Mouse (Mus musculus): ENCODE data around the gene Gid4. TPM values are rescaled to one million over a fixed set of nuclear protein-coding genes. Genes with fewer than 3 reads are reported as not detected.

The Gid4 gene
- polyA plus RNA-seq, 1 experiment from 2014 or later, result 24.6 TPM

GRCm38 (mm10) chr11:60475668-60476362 is 58.9 kb downstream of the Gid4 start:
- whole genome bisulfite sequencing, result 83% methylated on average over 5 of the region's 5 CpGs
- Histone ChIP-seq H3K9me3 (no peaks in the 10 kb centered on the region), H3K4me1 (replicated peaks) (peaks cover 7% of the 10 kb centered on the region; the same call in 1 of the 2 replicates), H3K4me2 (replicated peaks) (no peak overlapping the region), H3K36me3 (no peaks in the 10 kb centered on the region), H3K27ac (no peak overlapping the region), H3K4me3 (replicated peaks) (no peak overlapping the region), H3K9ac (no peak overlapping the region), H3K27me3 (replicated peaks) (no peaks in the 10 kb centered on the region)
- no peak for ATAC-seq

- WGBS, result 29% methylated on average over 17 of the region's 17 CpGs
- Histone ChIP-seq H3K9me3 (no peaks in the 10 kb centered on the region), H3K27me3 (replicated peaks) (no peaks in the 10 kb centered on the region), H3K27ac (no peak overlapping the region), H3K36me3 (no peaks in the 10 kb centered on the region), H3K4me1 (replicated peaks) (peaks cover 7% of the 10 kb centered on the region; the same call in 1 of the 2 replicates), H3K4me2 (replicated peaks) (peak overlapping the region; percentile 45), H3K4me3 (replicated peaks) (no peak overlapping the region), H3K9ac (no peak overlapping the region)
- peak; percentile 75 for ATAC-seq
These were observed 61.2 kb downstream of the Gid4 start for GRCm38 (mm10) chr11:60478121-60478520.

- H3K4me2 ChIP-seq (replicated peaks), result no peak overlapping the region
- H3K27ac ChIP-seq, result no peak overlapping the region
- no peak overlapping the region for H3K9ac ChIP-seq
- H3K4me3 ChIP-seq (replicated peaks), result no peak overlapping the region
- H3K36me3 ChIP-seq, result no peaks in the 10 kb centered on the region
- ATAC-seq, result peak; percentile 68
- H3K27me3 ChIP-seq (replicated peaks), result no peaks in the 10 kb centered on the region
- no peaks in the 10 kb centered on the region for H3K9me3 ChIP-seq
- WGBS, result 43% methylated on average over 3 of the region's 3 CpGs
- H3K4me1 ChIP-seq (replicated peaks), result no peaks in the 10 kb centered on the region; the same call in 1 of the 2 replicates
These were observed 69.3 kb downstream of the Gid4 start for GRCm38 (mm10) chr11:60486267-60486666.

GRCm38 (mm10) chr11:60492726-60493125 is 75.8 kb downstream of the Gid4 start:
- Histone ChIP-seq H3K9me3 (no peaks in the 10 kb centered on the region), H3K9ac (no peak overlapping the region), H3K27me3 (replicated peaks) (no peaks in the 10 kb centered on the region), H3K4me3 (replicated peaks) (no peak overlapping the region), H3K36me3 (no peaks in the 10 kb centered on the region), H3K27ac (no peak overlapping the region), H3K4me1 (replicated peaks) (no peaks in the 10 kb centered on the region), H3K4me2 (replicated peaks) (no peak overlapping the region)
- no peak for ATAC-seq
- WGBS, result 83% methylated on average over 5 of the region's 5 CpGs

- Histone ChIP-seq H3K4me1 (replicated peaks) (no peaks in the 10 kb centered on the region), H3K9ac (no peak overlapping the region), H3K4me2 (replicated peaks) (no peak overlapping the region), H3K4me3 (replicated peaks) (no peak overlapping the region), H3K27me3 (replicated peaks) (no peaks in the 10 kb centered on the region), H3K27ac (no peak overlapping the region), H3K36me3 (no peaks in the 10 kb centered on the region), H3K9me3 (no peaks in the 10 kb centered on the region)
- 55% methylated on average over 2 of the region's 2 CpGs for WGBS
- ATAC-seq, result no peak
These were observed 78.7 kb downstream of the Gid4 start for GRCm38 (mm10) chr11:60495692-60496091.

Other genes with a start within 250 kb of the Gid4 start
- 89.5 and 108 TPM in 2 replicates for gene Srebf1, start 194.6 kb upstream of the Gid4 start, polyA plus RNA-seq (2015; fragmentation: Nextera tagmentation; extraction: Ambion mirVana)
- 22.3 and 27.1 TPM in 2 replicates for gene Tom1l2, start 64.2 kb upstream of the Gid4 start, polyA plus RNA-seq (2015; fragmentation: Nextera tagmentation; extraction: Ambion mirVana)
- gene Drc3, start 63.8 kb upstream of the Gid4 start, polyA plus RNA-seq (2015; fragmentation: Nextera tagmentation; extraction: Ambion mirVana), result 1.9 and 2.1 TPM in 2 replicates
- 57.6 and 62.7 TPM in 2 replicates for gene Atpaf2, start 1.3 kb downstream of the Gid4 start, polyA plus RNA-seq (2015; fragmentation: Nextera tagmentation; extraction: Ambion mirVana)
- gene Drg2, start 37.4 kb downstream of the Gid4 start, polyA plus RNA-seq (2015; fragmentation: Nextera tagmentation; extraction: Ambion mirVana), result 96.7 and 101 TPM in 2 replicates
- 0.18 and 0.19 TPM in 2 replicates for gene Myo15, start 52.2 kb downstream of the Gid4 start, polyA plus RNA-seq (2015; fragmentation: Nextera tagmentation; extraction: Ambion mirVana)
- 39.5 and 44.9 TPM in 2 replicates for gene Alkbh5, start 119.2 kb downstream of the Gid4 start, polyA plus RNA-seq (2015; fragmentation: Nextera tagmentation; extraction: Ambion mirVana)